Mouse (Mus musculus): ENCODE data around the gene Hist1h2bc. TPM values are rescaled to one million over a fixed set of nuclear protein-coding genes. Genes with fewer than 3 reads are reported as not detected.

Gene Hist1h2bc
- polyA plus RNA-seq, 1 experiment, result 20.6 TPM

DNA sequence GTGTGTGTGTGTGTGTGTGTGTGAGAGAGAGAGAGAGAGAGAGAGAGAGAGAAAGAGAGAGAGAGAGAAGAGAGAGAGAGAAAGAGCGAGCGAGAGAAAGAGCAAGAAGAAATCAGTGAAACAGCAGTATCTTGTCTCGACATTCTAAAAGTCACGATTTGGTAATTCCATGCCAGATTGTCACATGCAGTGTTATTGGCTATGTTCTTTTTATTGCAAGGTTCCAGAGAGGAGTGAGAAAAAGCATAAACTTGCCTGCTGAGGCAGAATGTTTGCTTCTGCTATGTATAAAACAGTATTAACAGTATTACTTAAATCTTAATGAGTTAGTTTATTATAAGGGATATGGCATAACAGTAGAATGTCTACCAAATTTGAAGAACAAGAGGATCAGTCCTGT lies 2.0 kb downstream of the Hist1h2bc start:
- Histone ChIP-seq H3K27me3 (ENCODE audit: control insufficient read depth) (no peaks in the 10 kb centered on the region), H3K9me3 (ENCODE audit: control insufficient read depth, low read length) (no peaks in the 10 kb centered on the region), H3K4me1 (ENCODE audit: control insufficient read depth) (peaks cover 67% of the 10 kb centered on the region), H3K4me3 (replicated peaks) (peak overlapping the region; percentile 79), H3K36me3 (ENCODE audit: control insufficient read depth) (peaks cover 16% of the 10 kb centered on the region)
- no peak for TF ChIP-seq GATA1 (IDR thresholded peaks at IDR 0.05; ENCODE audit: low read length)
- TF ChIP-seq TAL1 (IDR thresholded peaks at IDR 0.05; ENCODE audit: low read length), result no peak

DNA sequence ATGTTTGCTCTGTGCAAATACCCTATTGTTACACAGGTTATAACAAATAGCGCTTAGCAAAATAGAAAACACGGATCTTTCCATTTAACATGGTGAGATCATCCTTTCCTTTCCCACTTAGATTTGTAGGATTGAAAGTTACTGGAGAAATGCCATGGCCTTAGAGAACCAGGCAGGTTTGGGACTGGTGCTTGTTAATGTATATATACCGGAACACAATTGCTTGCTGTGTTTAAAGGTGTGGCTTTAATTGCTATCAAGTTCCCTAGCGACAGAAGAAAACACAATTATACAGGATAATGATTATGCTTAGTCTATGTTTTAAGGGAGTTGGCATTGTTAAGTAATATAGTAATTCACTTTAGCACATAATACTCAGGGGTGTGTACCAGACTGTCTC lies 3.2 kb downstream of the Hist1h2bc start:
- Histone ChIP-seq H3K4me1 (ENCODE audit: control insufficient read depth) (peaks cover 58% of the 10 kb centered on the region), H3K4me3 (replicated peaks) (peak overlapping the region; percentile 17), H3K27me3 (ENCODE audit: control insufficient read depth) (no peaks in the 10 kb centered on the region), H3K36me3 (ENCODE audit: control insufficient read depth) (peaks cover 24% of the 10 kb centered on the region), H3K9me3 (ENCODE audit: control insufficient read depth, low read length) (no peaks in the 10 kb centered on the region)
- TF ChIP-seq TAL1 (IDR thresholded peaks at IDR 0.05; ENCODE audit: low read length), result no peak
- no peak for TF ChIP-seq GATA1 (IDR thresholded peaks at IDR 0.05; ENCODE audit: low read length)

DNA sequence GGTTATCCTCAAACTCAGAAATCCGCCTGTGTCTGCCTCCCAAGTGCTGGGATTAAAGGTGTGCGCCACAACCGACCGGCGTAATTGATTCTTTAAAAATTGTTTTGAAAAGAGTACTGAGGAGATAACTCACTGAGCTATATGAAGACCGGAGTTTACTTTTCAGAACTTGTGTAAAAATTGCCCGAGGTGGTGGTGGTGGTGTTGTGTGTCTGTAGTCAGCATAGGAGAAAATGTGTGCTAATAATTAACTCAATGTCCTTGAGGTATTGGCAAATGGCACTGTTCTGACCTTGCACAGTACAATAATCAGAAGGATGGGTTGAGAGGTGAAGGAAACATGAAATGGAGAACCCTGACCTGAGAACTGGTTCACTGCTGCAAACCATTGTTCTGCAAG lies 3.9 kb downstream of the Hist1h2bc start:
- peaks cover 51% of the 10 kb centered on the region for H3K4me1 ChIP-seq (ENCODE audit: control insufficient read depth)
- no peaks in the 10 kb centered on the region for H3K9me3 ChIP-seq (ENCODE audit: control insufficient read depth, low read length)
- H3K27me3 ChIP-seq (ENCODE audit: control insufficient read depth), result no peaks in the 10 kb centered on the region
- H3K4me3 ChIP-seq (replicated peaks), result peak overlapping the region; percentile 19
- H3K36me3 ChIP-seq (ENCODE audit: control insufficient read depth), result peaks cover 24% of the 10 kb centered on the region
- no peak for TF ChIP-seq TAL1 (IDR thresholded peaks at IDR 0.05; ENCODE audit: low read length)
- no peak for TF ChIP-seq GATA1 (IDR thresholded peaks at IDR 0.05; ENCODE audit: low read length)

DNA sequence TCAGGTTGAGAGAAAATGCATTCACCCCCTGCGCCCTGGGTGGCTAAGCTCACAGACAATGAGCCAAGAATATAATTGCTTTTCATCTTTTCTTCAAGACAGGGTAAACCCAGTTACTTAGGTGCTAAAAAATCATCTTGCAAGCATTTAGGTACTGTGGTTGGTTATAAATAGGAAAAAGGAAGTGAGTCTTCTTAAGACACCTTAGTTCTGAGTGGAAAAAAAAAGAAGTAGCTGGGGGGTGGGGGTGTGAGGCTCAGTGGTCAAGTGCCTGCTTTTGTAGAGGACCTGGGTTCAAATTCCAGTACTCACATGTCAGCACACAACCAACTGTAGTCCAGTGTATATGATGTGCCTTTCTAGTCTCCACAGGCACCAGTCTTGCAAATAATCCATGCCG lies 5.0 kb downstream of the Hist1h2bc start:
- Histone ChIP-seq H3K4me1 (ENCODE audit: control insufficient read depth) (peaks cover 51% of the 10 kb centered on the region), H3K4me3 (replicated peaks) (no peak overlapping the region), H3K9me3 (ENCODE audit: control insufficient read depth, low read length) (no peaks in the 10 kb centered on the region), H3K27me3 (ENCODE audit: control insufficient read depth) (no peaks in the 10 kb centered on the region), H3K36me3 (ENCODE audit: control insufficient read depth) (peaks cover 27% of the 10 kb centered on the region)
- no peak for TF ChIP-seq TAL1 (IDR thresholded peaks at IDR 0.05; ENCODE audit: low read length)
- TF ChIP-seq GATA1 (IDR thresholded peaks at IDR 0.05; ENCODE audit: low read length), result no peak

DNA sequence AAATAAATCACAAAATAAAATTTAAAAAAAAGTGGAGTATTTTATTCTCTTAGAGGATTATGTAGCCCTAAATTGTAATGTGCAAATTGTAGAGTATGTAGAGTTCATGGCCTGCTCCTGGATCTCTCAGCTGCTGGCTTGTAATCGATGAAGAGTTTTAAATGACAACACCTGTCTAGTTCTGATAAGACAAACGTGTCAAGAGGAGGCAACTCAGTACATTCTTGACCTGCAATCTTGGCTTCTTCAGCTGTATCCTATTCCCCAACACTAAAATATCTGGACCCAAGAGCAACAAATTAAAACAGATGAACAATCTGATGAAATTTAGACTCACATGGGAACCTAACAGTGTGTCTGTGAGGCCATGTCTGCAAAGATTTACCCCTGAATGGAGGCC lies 5.5 kb downstream of the Hist1h2bc start:
- TF ChIP-seq GATA1 (IDR thresholded peaks at IDR 0.05; ENCODE audit: low read length) (no peak), TAL1 (IDR thresholded peaks at IDR 0.05; ENCODE audit: low read length) (no peak)
- Histone ChIP-seq H3K27me3 (ENCODE audit: control insufficient read depth) (no peaks in the 10 kb centered on the region), H3K9me3 (ENCODE audit: control insufficient read depth, low read length) (no peaks in the 10 kb centered on the region), H3K36me3 (ENCODE audit: control insufficient read depth) (peaks cover 27% of the 10 kb centered on the region), H3K4me3 (replicated peaks) (peak overlapping the region; percentile 14), H3K4me1 (ENCODE audit: control insufficient read depth) (peaks cover 50% of the 10 kb centered on the region)

DNA sequence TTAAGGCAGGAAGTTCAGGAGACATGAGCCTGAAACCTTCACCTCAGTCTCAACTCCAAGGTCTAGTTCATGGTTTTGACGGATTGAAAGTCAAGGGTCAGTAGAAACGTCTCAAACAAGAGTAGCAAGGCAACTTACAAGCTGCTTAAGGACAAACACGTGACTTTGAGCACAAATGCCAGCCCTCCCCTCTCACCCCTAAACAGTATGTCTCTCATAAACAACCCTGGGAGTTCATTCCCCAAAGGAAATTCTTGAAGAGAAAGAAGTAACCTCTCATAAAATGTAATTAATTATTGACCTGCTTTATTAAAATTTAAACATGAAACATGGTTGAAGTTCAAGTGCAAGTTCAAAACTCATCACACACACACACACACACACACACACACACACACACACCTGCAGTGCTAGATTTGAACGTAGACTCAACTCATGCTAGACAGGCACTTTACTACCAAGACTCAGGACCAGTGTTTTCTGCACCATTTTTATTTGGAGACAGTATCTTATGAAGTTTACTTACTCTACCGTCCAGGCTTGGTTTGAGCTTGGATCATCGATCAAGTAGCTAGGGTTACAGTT lies 9.9 kb downstream of the Hist1h2bc start:
- no peak for TF ChIP-seq TAL1 (IDR thresholded peaks at IDR 0.05; ENCODE audit: low read length)
- no peak for TF ChIP-seq GATA1 (IDR thresholded peaks at IDR 0.05; ENCODE audit: low read length)

DNA sequence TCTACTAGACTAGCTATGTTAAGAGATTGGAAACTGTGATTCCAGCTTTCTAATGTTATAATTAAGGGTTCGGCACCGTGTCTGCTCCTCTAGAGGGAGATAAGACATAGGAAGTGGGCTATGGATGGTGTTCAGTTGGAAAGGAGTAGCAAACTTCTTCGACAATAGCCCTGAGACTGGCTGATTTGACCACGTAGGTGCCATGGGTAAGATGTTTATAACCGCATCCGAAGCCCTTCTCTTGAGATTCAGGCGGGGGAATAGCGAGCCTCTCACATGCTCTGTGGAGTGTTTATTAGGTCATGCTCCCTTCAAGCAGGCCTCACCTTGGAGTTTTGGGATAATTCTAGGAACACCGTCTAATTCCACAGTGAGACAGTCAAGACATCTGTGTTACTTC lies 11.0 kb downstream of the Hist1h2bc start:
- no peaks in the 10 kb centered on the region for H3K27me3 ChIP-seq (ENCODE audit: control insufficient read depth)
- no peaks in the 10 kb centered on the region for H3K9me3 ChIP-seq (ENCODE audit: control insufficient read depth, low read length)
- H3K36me3 ChIP-seq (ENCODE audit: control insufficient read depth), result peaks cover 19% of the 10 kb centered on the region
- no peak overlapping the region for H3K4me3 ChIP-seq (replicated peaks)
- TF ChIP-seq GATA1 (IDR thresholded peaks at IDR 0.05; ENCODE audit: low read length) (no peak), TAL1 (IDR thresholded peaks at IDR 0.05; ENCODE audit: low read length) (no peak)
- peaks cover 53% of the 10 kb centered on the region for H3K4me1 ChIP-seq (ENCODE audit: control insufficient read depth)

More for the DNA sequence above, 9.9 kb downstream of the Hist1h2bc start:
- no peaks in the 10 kb centered on the region for H3K27me3 ChIP-seq (ENCODE audit: control insufficient read depth)
- H3K4me3 ChIP-seq (replicated peaks), result no peak overlapping the region
- peaks cover 21% of the 10 kb centered on the region for H3K36me3 ChIP-seq (ENCODE audit: control insufficient read depth)
- no peaks in the 10 kb centered on the region for H3K9me3 ChIP-seq (ENCODE audit: control insufficient read depth, low read length)
- peaks cover 53% of the 10 kb centered on the region for H3K4me1 ChIP-seq (ENCODE audit: control insufficient read depth)

DNA sequence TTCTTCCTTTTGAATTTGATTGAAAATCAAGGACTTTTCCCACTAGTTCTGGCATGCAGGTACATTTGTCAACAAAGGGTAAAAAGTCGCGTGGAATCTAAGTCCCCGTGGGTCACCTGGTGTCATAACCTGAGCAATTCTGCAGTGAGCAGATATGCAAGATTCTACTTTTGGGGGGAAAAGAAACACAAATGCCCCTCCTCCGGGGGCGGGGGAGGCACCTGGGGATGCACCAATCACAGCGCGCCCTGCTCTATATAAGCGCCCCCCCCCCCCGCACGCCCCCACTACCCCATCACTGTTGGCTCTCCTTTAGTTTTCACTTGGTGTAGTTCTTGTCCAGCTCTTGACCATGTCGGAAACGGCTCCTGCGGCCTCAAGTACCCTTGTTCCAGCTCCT lies 11.5 kb downstream of the Hist1h2bc start, which contains the start of gene Hist1h1t:
Hist1h1t (plus strand) TSS at position 301 of the 400 bp plus-strand sequence.
- Histone ChIP-seq H3K36me3 (ENCODE audit: control insufficient read depth) (peaks cover 17% of the 10 kb centered on the region), H3K27me3 (ENCODE audit: control insufficient read depth) (no peaks in the 10 kb centered on the region), H3K4me1 (ENCODE audit: control insufficient read depth) (peaks cover 53% of the 10 kb centered on the region), H3K9me3 (ENCODE audit: control insufficient read depth, low read length) (no peaks in the 10 kb centered on the region), H3K4me3 (replicated peaks) (peak within 1 kb of the TSS; percentile 67)
- TF ChIP-seq GATA1 (IDR thresholded peaks at IDR 0.05; ENCODE audit: low read length), result no peak
- TF ChIP-seq TAL1 (IDR thresholded peaks at IDR 0.05; ENCODE audit: low read length), result no peak

DNA sequence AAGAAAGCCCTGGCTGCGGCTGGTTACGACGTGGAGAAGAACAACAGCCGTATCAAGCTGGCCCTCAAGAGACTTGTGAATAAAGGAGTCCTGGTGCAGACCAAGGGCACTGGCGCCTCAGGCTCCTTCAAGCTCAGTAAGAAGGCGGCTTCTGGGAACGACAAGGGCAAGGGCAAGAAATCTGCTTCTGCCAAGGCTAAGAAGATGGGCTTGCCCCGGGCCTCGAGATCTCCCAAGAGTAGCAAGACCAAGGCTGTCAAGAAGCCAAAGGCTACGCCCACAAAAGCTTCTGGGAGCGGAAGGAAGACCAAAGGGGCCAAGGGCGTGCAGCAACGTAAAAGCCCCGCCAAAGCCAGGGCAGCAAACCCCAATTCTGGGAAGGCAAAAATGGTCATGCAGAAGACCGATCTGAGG lies 12.1 kb downstream of the Hist1h2bc start:
- TF ChIP-seq TAL1 (IDR thresholded peaks at IDR 0.05; ENCODE audit: low read length), result no peak
- TF ChIP-seq GATA1 (IDR thresholded peaks at IDR 0.05; ENCODE audit: low read length), result no peak
- H3K4me1 ChIP-seq (ENCODE audit: control insufficient read depth), result peaks cover 54% of the 10 kb centered on the region
- peak overlapping the region; percentile 67 for H3K4me3 ChIP-seq (replicated peaks)
- H3K27me3 ChIP-seq (ENCODE audit: control insufficient read depth), result no peaks in the 10 kb centered on the region
- no peaks in the 10 kb centered on the region for H3K9me3 ChIP-seq (ENCODE audit: control insufficient read depth, low read length)
- peaks cover 11% of the 10 kb centered on the region for H3K36me3 ChIP-seq (ENCODE audit: control insufficient read depth)
